Mouse (Mus musculus): ENCODE data around the gene Minpp1.

GRCm38 (mm10) chr19:32498002-32498401 lies 12.4 kb downstream of the Minpp1 start:
- no peak for TF ChIP-seq CTCF (IDR thresholded peaks at IDR 0.05; ENCODE audit: low read depth)
- TF ChIP-seq EP300 (optimal IDR thresholded peaks at IDR 0.05) = no peak

Measured in stomach, postnatal 0 days (tissue).